Mouse (Mus musculus) kidney, adult 8-10 months (tissue): ENCODE results near the gene Timmdc1.

ENCODE experiments used
- DNase-seq, 2 experiments: peaks; one replicate each; pipeline ENCODE4 v3.0.0; 2022

The Timmdc1 gene

GRCm38 (mm10) chr16:38522129-38523084, at the start of gene Timmdc1:
Gene Timmdc1 (minus strand): TSS chr16:38522663.
- peak; percentile 96 to 97 for DNase-seq

- DNase-seq, result no peak
Measured at GRCm38 (mm10) chr16:38571481-38571880, 49.0 kb upstream of the Timmdc1 start.

- no peak for DNase-seq
Measured at GRCm38 (mm10) chr16:38568192-38568591, 45.7 kb upstream of the Timmdc1 start.

GRCm38 (mm10) chr16:38563516-38563915, 41.1 kb upstream of the Timmdc1 start:
- DNase-seq, result no peak

GRCm38 (mm10) chr16:38562968-38563327, 40.5 kb upstream of the Timmdc1 start:
- DNase-seq, result no peak

- DNase-seq, result peak; percentile 92 to 94
Measured at GRCm38 (mm10) chr16:38562131-38562967, 39.9 kb upstream of the Timmdc1 start.

- DNase-seq, result no peak
Measured at GRCm38 (mm10) chr16:38558221-38558748, 35.8 kb upstream of the Timmdc1 start, which contains the start of gene Tmem39a. Gene Tmem39a (plus strand): TSS chr16:38558698.

- no peak for DNase-seq
Measured at GRCm38 (mm10) chr16:38555988-38556387, 33.5 kb upstream of the Timmdc1 start.

- DNase-seq, result peak; percentile 59 to 74
Measured at GRCm38 (mm10) chr16:38549479-38550396, 27.3 kb upstream of the Timmdc1 start, which contains the start of gene Poglut1. Gene Poglut1 (minus strand): TSS chr16:38550258.

GRCm38 (mm10) chr16:38548000-38548399, 25.5 kb upstream of the Timmdc1 start:
- DNase-seq, result no peak

GRCm38 (mm10) chr16:38538716-38539380, 16.4 kb upstream of the Timmdc1 start:
- DNase-seq, result no peak

- DNase-seq, result peak; percentile 36 to 75
Measured at GRCm38 (mm10) chr16:38536544-38537146, 14.2 kb upstream of the Timmdc1 start.

- DNase-seq, result no peak
Measured at GRCm38 (mm10) chr16:38526264-38526663, 3.8 kb upstream of the Timmdc1 start.

GRCm38 (mm10) chr16:38521211-38521987, 1.1 kb downstream of the Timmdc1 start:
- no peak for DNase-seq

GRCm38 (mm10) chr16:38519140-38519539, 3.3 kb downstream of the Timmdc1 start:
- no peak for DNase-seq

GRCm38 (mm10) chr16:38510846-38511245, 11.6 kb downstream of the Timmdc1 start:
- DNase-seq, result no peak

- DNase-seq, result peak; percentile 44 to 59
Measured at GRCm38 (mm10) chr16:38506041-38506634, 16.3 kb downstream of the Timmdc1 start.

- DNase-seq, result no peak
Measured at GRCm38 (mm10) chr16:38503528-38503927, 18.9 kb downstream of the Timmdc1 start.

GRCm38 (mm10) chr16:38502469-38502868, 20.0 kb downstream of the Timmdc1 start:
- no peak for DNase-seq
